ENCODE assay signal across 9 mouse cellular contexts in the genomic region with DNA sequence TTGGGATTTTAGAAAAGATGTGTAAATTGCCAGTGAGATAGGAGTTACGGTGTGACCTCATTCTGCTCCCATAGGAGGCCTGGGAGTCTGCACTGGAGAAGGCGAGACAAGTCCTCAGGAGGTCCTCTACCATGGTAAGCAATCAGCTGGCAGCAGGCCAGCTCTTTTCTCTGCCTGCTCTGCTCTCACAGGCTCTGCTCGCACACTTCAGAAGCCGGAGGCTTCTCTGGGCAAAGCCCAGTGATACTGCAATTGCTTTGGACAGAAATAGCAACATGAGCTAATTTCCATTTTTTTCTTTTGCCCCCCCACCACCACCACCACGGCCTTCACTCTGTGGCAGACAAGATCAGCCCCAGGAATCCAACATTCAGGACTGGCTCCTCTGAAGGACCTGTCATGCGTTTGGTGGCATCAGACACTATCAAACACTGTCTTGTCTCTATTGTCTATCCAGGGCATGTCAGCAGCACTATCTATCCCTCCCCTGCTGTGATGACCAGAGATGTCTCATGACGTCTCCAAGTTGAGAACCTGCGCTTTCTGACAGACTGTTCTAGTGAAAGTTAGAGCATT.
DNase-seq lines count a peak whose midpoint lies in the region; ATAC-seq and TF ChIP-seq lines count a peak whose summit lies in the region.
"Had no signal": no experiment of that assay in that cellular context is flagged by ENCODE, and none has a peak within 500 bp of the region (broad histone marks: within the 10 kb centered on the region; RNA-seq: fewer than 3 reads in every experiment).

No protein-coding gene starts in this region.

- no peak for TF ChIP-seq EP300 in heart, adult 2 months (IDR thresholded peaks at IDR 0.05; ENCODE audit: insufficient read depth, low read depth, low read length)

- intact Hi-C loops in gastrocnemius, postnatal 14 days (cut with DNase I; ENCODE audit: low total_unique reads), result no loop called here
- intact Hi-C loops in heart, adult 2 months (cut with DNase I), result no loop called here

- H3K4me2 ChIP-seq in midbrain, embryonic 16.5 days (ENCODE audit: low read length), result no peak overlapping the region

- 16% methylated on average over 8 of the region's 8 CpGs for WGBS in heart, adult 2 months
- 38% methylated on average over 8 of the region's 8 CpGs for WGBS in midbrain, embryonic 16.5 days

- TF ChIP-seq CTCF in heart, adult 2 months (IDR thresholded peaks at IDR 0.05), result no peak

- H3K9me3 ChIP-seq in midbrain, embryonic 16.5 days (replicated peaks; ENCODE audit: control insufficient read depth, low read length, poor library complexity, severe bottlenecking), result no peaks in the 10 kb centered on the region

- no peaks in the 10 kb centered on the region for H3K36me3 ChIP-seq in heart, adult 2 months (ENCODE audit: control insufficient read depth, insufficient read depth, low read length)
- no peaks in the 10 kb centered on the region for H3K36me3 ChIP-seq in midbrain, embryonic 16.5 days (ENCODE audit: control insufficient read depth, insufficient read depth, low read length)

- H3K27me3 ChIP-seq in heart, adult 2 months (ENCODE audit: control insufficient read depth, insufficient read depth, low read length), result no peaks in the 10 kb centered on the region
- no peaks in the 10 kb centered on the region for H3K27me3 ChIP-seq in midbrain, embryonic 16.5 days (ENCODE audit: control insufficient read depth, insufficient read depth, low read depth, low read length)
- H3K27me3 ChIP-seq: CH12.LX had no signal

- no peak overlapping the region for H3K9ac ChIP-seq in heart, adult 2 months (ENCODE audit: low read depth, low read length)
- H3K9ac ChIP-seq in midbrain, embryonic 16.5 days (ENCODE audit: low read depth, low read length), result no peak overlapping the region

- no peaks in the 10 kb centered on the region for H3K4me1 ChIP-seq in heart, adult 2 months (ENCODE audit: control insufficient read depth, insufficient read depth, low read length)
- H3K4me1 ChIP-seq in midbrain, embryonic 16.5 days (ENCODE audit: control insufficient read depth, insufficient read depth, low read length), result peaks cover 11% of the 10 kb centered on the region

- no peaks in the 10 kb centered on the region for H3K79me2 ChIP-seq in heart, adult 2 months (replicated peaks; ENCODE audit: control insufficient read depth, insufficient read depth, low read length)

- H3K27ac ChIP-seq in heart, adult 2 months, result no peak overlapping the region
- 0 out of 2 replicates have a peak overlapping the region, but pooled peaks have one; percentile 9 for H3K27ac ChIP-seq in midbrain, embryonic 16.5 days (ENCODE audit: low read length)

- peak; percentile 31 for DNase-seq in gastrocnemius, postnatal 10 days
- DNase-seq in gastrocnemius, postnatal 14 days, result no peak
- peak; percentile 53 for DNase-seq in cerebellum, adult 11 months
- peak; percentile 25 to 28 for DNase-seq in heart, adult 2 months
- DNase-seq in kidney, adult 8-10 months, result peak; percentile 7 to 53
- DNase-seq in thymus, adult 18-20 months, result no peak

- H3K4me3 ChIP-seq in heart, adult 2 months, result no peak overlapping the region
- H3K4me3 ChIP-seq in midbrain, embryonic 16.5 days (ENCODE audit: low read depth, low read length), result no peak overlapping the region

- no peak for TF ChIP-seq POLR2A in heart, adult 2 months (IDR thresholded peaks at IDR 0.05; ENCODE audit: insufficient read depth, low read depth, low read length)

- ATAC-seq in midbrain, embryonic 16.5 days, result peak; percentile 89
- ATAC-seq in erythroblast, adult 5-6 weeks (replicated peaks; ENCODE audit: low FRiP score, poor library complexity, severe bottlenecking), result no peak

Comparison
In these comparisons a context has a peak if more than half of its experiments do, and no peak if none do; other contexts are left out.
1. DNase-seq: peak in gastrocnemius, postnatal 10 days (single experiment), cerebellum, adult 11 months (single experiment), heart, adult 2 months (2 of 2) and kidney, adult 8-10 months (2 of 2); none in gastrocnemius, postnatal 14 days (single experiment) and thymus, adult 18-20 months (0 of 2).